ENCODE assay signal across 15 mouse cellular contexts in the genomic region with DNA sequence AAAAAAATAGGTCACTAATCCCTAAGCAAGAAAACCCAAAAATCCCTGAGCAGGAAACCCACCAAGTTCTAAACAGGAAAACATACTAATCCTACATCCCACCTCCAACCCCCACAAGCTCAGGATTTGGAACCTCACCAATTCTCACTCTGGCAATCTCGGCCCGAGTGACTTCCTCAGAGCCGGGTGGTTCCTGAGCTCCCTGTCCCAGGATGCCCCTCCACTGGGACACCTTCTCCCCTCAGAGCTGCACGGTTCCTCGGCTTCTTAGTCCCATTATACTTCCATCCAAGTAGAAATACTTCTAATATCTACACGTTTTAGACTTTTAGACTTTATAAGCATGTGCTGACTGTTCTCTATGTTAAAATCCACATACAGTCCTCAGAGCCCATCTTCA.
"Had no signal": no experiment of that assay in that cellular context is flagged by ENCODE, and none has a peak within 500 bp of the region (broad histone marks: within the 10 kb centered on the region; RNA-seq: fewer than 3 reads in every experiment).

No protein-coding gene starts in this region.

- H3K4me3 ChIP-seq: neural tube, embryonic 15.5 days; stomach, embryonic 15.5 days had no signal

- H3K9me3 ChIP-seq: neural tube, embryonic 15.5 days; stomach, embryonic 15.5 days had no signal

- H3K4me1 ChIP-seq: neural tube, embryonic 15.5 days; stomach, embryonic 15.5 days had no signal

- DNase-seq: retina, postnatal 1 day; right cerebral cortex, adult 18-20 months; right cerebral cortex, postnatal 14 days; right cerebral cortex, postnatal 25 days; right cerebral cortex, postnatal 4 days; spleen, adult 18-20 months; thymus, adult 18-20 months; thymus, adult 2 months; thymus, postnatal 14 days; thymus, postnatal 25 days; thymus, postnatal 36 days; thymus, postnatal 4 days had no signal

- H3K27ac ChIP-seq: neural tube, embryonic 15.5 days; stomach, embryonic 15.5 days; stomach, postnatal 0 days had no signal

- H3K9ac ChIP-seq: neural tube, embryonic 15.5 days; stomach, embryonic 15.5 days had no signal

- H3K4me2 ChIP-seq: neural tube, embryonic 15.5 days; stomach, embryonic 15.5 days had no signal

- H3K27me3 ChIP-seq: neural tube, embryonic 15.5 days; stomach, embryonic 15.5 days had no signal

- H3K36me3 ChIP-seq: neural tube, embryonic 15.5 days; stomach, embryonic 15.5 days had no signal
